Mouse (Mus musculus): ENCODE measurements around the gene Krt79.

Krt79 gene

GRCm38 (mm10) chr15:101933024-101933423, 7.1 kb downstream of the Krt79 start:
- DNase-seq (ENCODE audit: extremely low spot score), result no peak

- peak; percentile 45 for DNase-seq (ENCODE audit: extremely low spot score)
Measured at GRCm38 (mm10) chr15:101929666-101930065, 10.5 kb downstream of the Krt79 start.

GRCm38 (mm10) chr15:101929087-101929486, 11.0 kb downstream of the Krt79 start:
- peak; percentile 18 for DNase-seq (ENCODE audit: extremely low spot score)

GRCm38 (mm10) chr15:101927340-101928080, 12.6 kb downstream of the Krt79 start:
- DNase-seq (ENCODE audit: extremely low spot score), result no peak

GRCm38 (mm10) chr15:101925041-101925440, 15.1 kb downstream of the Krt79 start:
- DNase-seq (ENCODE audit: extremely low spot score), result no peak

- no peak for DNase-seq (ENCODE audit: extremely low spot score)
Measured at GRCm38 (mm10) chr15:101924635-101925034, 15.5 kb downstream of the Krt79 start, which contains the start of gene Krt4. Gene Krt4, minus strand, starts transcription at chr15:101924735.

- no peak for DNase-seq (ENCODE audit: extremely low spot score)
Measured at GRCm38 (mm10) chr15:101922296-101922695, 17.8 kb downstream of the Krt79 start.

GRCm38 (mm10) chr15:101916072-101916471, 24.1 kb downstream of the Krt79 start:
- no peak for DNase-seq (ENCODE audit: extremely low spot score)

GRCm38 (mm10) chr15:101904849-101905248, 35.3 kb downstream of the Krt79 start:
- no peak for DNase-seq (ENCODE audit: extremely low spot score)

- no peak for DNase-seq (ENCODE audit: extremely low spot score)
Measured at GRCm38 (mm10) chr15:101902171-101903149, 37.7 kb downstream of the Krt79 start.

- DNase-seq (ENCODE audit: extremely low spot score), result no peak
Measured at GRCm38 (mm10) chr15:101895216-101895615, 44.9 kb downstream of the Krt79 start.

GRCm38 (mm10) chr15:101892820-101893219, 47.3 kb downstream of the Krt79 start, which contains the start of gene Krt76:
Gene Krt76, minus strand, starts transcription at chr15:101892920.
- DNase-seq (ENCODE audit: extremely low spot score), result no peak

GRCm38 (mm10) chr15:101879776-101880175, 60.3 kb downstream of the Krt79 start:
- peak; percentile 31 for DNase-seq (ENCODE audit: extremely low spot score)
